Mouse (Mus musculus) left cerebral cortex, postnatal 14 days (tissue): Measurements from ENCODE around the gene Dusp22. TPM values are rescaled to one million over a fixed set of nuclear protein-coding genes. Genes with fewer than 3 reads are reported as not detected.

ENCODE experiments used
- DNase-seq, 2 experiments: peaks; one replicate each; pipeline ENCODE4 v3.0.0; 2021 to 2022; ENCODE audit warnings: low spot score in 2 of 2, mixed read lengths in 1 of 2
- intact Hi-C: fragments of 180-260 bp; cut with DNase I; formaldehyde crosslinking; loops from one replicate; pipeline ENCODE4 v1.15.1; 2025
- long read RNA-seq, 2 experiments: library from polyadenylated mRNA; stranded (forward); transcript quantifications; one replicate each; pipeline ENCODE4 v2.0.0; 2021
- total RNA-seq, 2 experiments: library from RNA; stranded (reverse); gene quantifications; 2 replicates each; pipeline ENCODE4 v1.2.3; 2021

Gene Dusp22
- total RNA-seq, result 10 to 100 TPM; 34.7 to 37.0 TPM
- long read RNA-seq, experiment 1, transcript Dusp22-202 (7 exons, 3,015 nt), result major isoform, 23 of 36 reads
- long read RNA-seq, experiment 1, transcript Dusp22-201 (8 exons, 1,161 nt), result minor isoform, 5 of 36 reads
- long read RNA-seq, experiment 1, partial matches to known transcripts, result 5 of 36 reads
- long read RNA-seq, experiment 1, other reads (novel, unspliced or antisense), result 3 of 36 reads
- long read RNA-seq, experiment 2, transcript Dusp22-202 (7 exons, 3,015 nt), result major isoform, 21 of 33 reads
- long read RNA-seq, experiment 2, partial matches to known transcripts, result 1 of 33 reads
- long read RNA-seq, experiment 2, other reads (novel, unspliced or antisense), result 8 of 33 reads

- intact Hi-C loops, result loop anchor here (5.0 kb wide), 2 partner anchors 48 to 58 kb away; no protein-coding TSS in a partner anchor
- DNase-seq, result peak; percentile 82
Measured at GRCm38 (mm10) chr13:30659613-30660505, at the start of gene Dusp22. Dusp22 (plus strand) TSS chr13:30659999.

- intact Hi-C loops, result loop anchor here (5.0 kb wide), 1 partner anchor 45 kb away; the partner anchor contains the start of gene Dusp22
- DNase-seq, result no peak
Measured at GRCm38 (mm10) chr13:30612079-30612794, 47.6 kb upstream of the Dusp22 start.

GRCm38 (mm10) chr13:30619684-30620083, 40.1 kb upstream of the Dusp22 start:
- intact Hi-C loops, result no loop called here
- DNase-seq, result no peak

GRCm38 (mm10) chr13:30628195-30629048, 31.4 kb upstream of the Dusp22 start:
- DNase-seq, result peak; percentile 50 to 53
- intact Hi-C loops, result no loop called here

- intact Hi-C loops, result no loop called here
- no peak for DNase-seq
Measured at GRCm38 (mm10) chr13:30629794-30630410, 29.9 kb upstream of the Dusp22 start.

- intact Hi-C loops, result no loop called here
- DNase-seq, result no peak
Measured at GRCm38 (mm10) chr13:30632998-30633397, 26.8 kb upstream of the Dusp22 start.

- intact Hi-C loops, result no loop called here
- DNase-seq, result no peak
Measured at GRCm38 (mm10) chr13:30636453-30636852, 23.3 kb upstream of the Dusp22 start.

GRCm38 (mm10) chr13:30638378-30639115, 21.3 kb upstream of the Dusp22 start:
- DNase-seq, result no peak
- intact Hi-C loops, result no loop called here

- no peak for DNase-seq
- intact Hi-C loops, result no loop called here
Measured at GRCm38 (mm10) chr13:30642053-30642452, 17.7 kb upstream of the Dusp22 start.

- DNase-seq, result no peak
- intact Hi-C loops, result no loop called here
Measured at GRCm38 (mm10) chr13:30648461-30648860, 11.3 kb upstream of the Dusp22 start.

GRCm38 (mm10) chr13:30649197-30649596, 10.6 kb upstream of the Dusp22 start:
- no peak for DNase-seq
- intact Hi-C loops, result no loop called here

- intact Hi-C loops, result no loop called here
- DNase-seq, result no peak
Measured at GRCm38 (mm10) chr13:30650684-30651083, 9.1 kb upstream of the Dusp22 start.

GRCm38 (mm10) chr13:30653051-30653450, 6.7 kb upstream of the Dusp22 start:
- DNase-seq, result no peak
- intact Hi-C loops, result no loop called here

GRCm38 (mm10) chr13:30654463-30654862, 5.3 kb upstream of the Dusp22 start:
- intact Hi-C loops, result no loop called here
- DNase-seq, result no peak

GRCm38 (mm10) chr13:30656909-30657308, 2.9 kb upstream of the Dusp22 start:
- intact Hi-C loops, result loop anchor here (5.0 kb wide), 1 partner anchor 45 kb away; no protein-coding TSS in a partner anchor
- DNase-seq, result no peak

GRCm38 (mm10) chr13:30657779-30658178, 2.0 kb upstream of the Dusp22 start:
- intact Hi-C loops, result loop anchor here (5.0 kb wide), 1 partner anchor 45 kb away; no protein-coding TSS in a partner anchor
- DNase-seq, result no peak

- DNase-seq, result no peak
Measured at GRCm38 (mm10) chr13:30658201-30658996, 1.4 kb upstream of the Dusp22 start.

More at GRCm38 (mm10) chr13:30658201-30658996, 1.4 kb upstream of the Dusp22 start:
- intact Hi-C loops, result loop anchor here (5.0 kb wide), 1 partner anchor 46 kb away; no protein-coding TSS in a partner anchor
